9 mouse cellular contexts compared by ENCODE assay signal in genomic region chr2:128128532-128128931, GRCm38 (mm10). TPM values are rescaled to one million over a fixed set of nuclear protein-coding genes. Genes with fewer than 3 reads are reported as not detected.
DNase-seq lines count a peak whose midpoint lies in the region; ATAC-seq lines count a peak whose summit lies in the region.
"Had no signal": no experiment of that assay in that cellular context is flagged by ENCODE, and none has a peak within 500 bp of the region (broad histone marks: within the 10 kb centered on the region; RNA-seq: fewer than 3 reads in every experiment).

No protein-coding gene starts in this region.

- no peak for DNase-seq in kidney, postnatal 25 days
- DNase-seq in thymus, postnatal 14 days: no peak
- DNase-seq in testis, postnatal 14 days (ENCODE audit: low spot score): no peak
- DNase-seq in layer of hippocampus, adult 9-11 months: no peak

- peaks cover 6% of the 10 kb centered on the region; the same call in 1 of the 2 replicates for H3K27me3 ChIP-seq in kidney, embryonic 14.5 days (ENCODE audit: control insufficient read depth, insufficient read depth, low read length)
- peaks cover 17% of the 10 kb centered on the region for H3K27me3 ChIP-seq in embryonic facial prominence, embryonic 12.5 days
- peaks cover 15% of the 10 kb centered on the region for H3K27me3 ChIP-seq in hindbrain, embryonic 15.5 days
- H3K27me3 ChIP-seq in midbrain, embryonic 13.5 days: peaks cover 16% of the 10 kb centered on the region
- H3K27me3 ChIP-seq: Patski had no signal

- peak overlapping the region; percentile 96 for H3K4me2 ChIP-seq in kidney, embryonic 14.5 days (replicated peaks; ENCODE audit: low read depth, low read length)
- H3K4me2 ChIP-seq in embryonic facial prominence, embryonic 12.5 days (replicated peaks): peak overlapping the region; percentile 97
- peak overlapping the region; percentile 99 for H3K4me2 ChIP-seq in hindbrain, embryonic 15.5 days
- peak overlapping the region; percentile 99 for H3K4me2 ChIP-seq in midbrain, embryonic 13.5 days (replicated peaks)

- no peaks in the 10 kb centered on the region for H3K9me3 ChIP-seq in kidney, embryonic 14.5 days (ENCODE audit: control insufficient read depth, low read length)
- no peaks in the 10 kb centered on the region for H3K9me3 ChIP-seq in embryonic facial prominence, embryonic 12.5 days
- H3K9me3 ChIP-seq in hindbrain, embryonic 15.5 days: no peaks in the 10 kb centered on the region
- no peaks in the 10 kb centered on the region for H3K9me3 ChIP-seq in midbrain, embryonic 13.5 days

- H3K4me3 ChIP-seq in kidney, embryonic 14.5 days (ENCODE audit: low read length): peak overlapping the region; percentile 83
- H3K4me3 ChIP-seq in embryonic facial prominence, embryonic 12.5 days: peak overlapping the region; percentile 79
- H3K4me3 ChIP-seq in hindbrain, embryonic 15.5 days: peak overlapping the region; percentile 83
- H3K4me3 ChIP-seq in midbrain, embryonic 13.5 days (replicated peaks): peak overlapping the region; percentile 59

- peak overlapping the region; percentile 89 for H3K9ac ChIP-seq in kidney, embryonic 14.5 days (ENCODE audit: low read depth, low read length)
- peak overlapping the region; percentile 78 for H3K9ac ChIP-seq in embryonic facial prominence, embryonic 12.5 days
- H3K9ac ChIP-seq in hindbrain, embryonic 15.5 days: no peak overlapping the region
- peak overlapping the region; percentile 71 for H3K9ac ChIP-seq in midbrain, embryonic 13.5 days (replicated peaks)

- H3K36me3 ChIP-seq in kidney, embryonic 14.5 days (ENCODE audit: control insufficient read depth, insufficient read depth, low read length): peaks cover 36% of the 10 kb centered on the region
- peaks cover 25% of the 10 kb centered on the region for H3K36me3 ChIP-seq in embryonic facial prominence, embryonic 12.5 days
- H3K36me3 ChIP-seq in hindbrain, embryonic 15.5 days: peaks cover 4% of the 10 kb centered on the region; the same call in 1 of the 2 replicates
- peaks cover 13% of the 10 kb centered on the region for H3K36me3 ChIP-seq in midbrain, embryonic 13.5 days

- no peak for ATAC-seq in kidney, embryonic 14.5 days (ENCODE audit: low FRiP score, low TSS enrichment)
- ATAC-seq in embryonic facial prominence, embryonic 12.5 days (ENCODE audit: insufficient number of reproducible peaks, insufficient read depth, low FRiP score, low TSS enrichment): no peak
- ATAC-seq in hindbrain, embryonic 15.5 days (ENCODE audit: low FRiP score, low read depth): no peak
- no peak for ATAC-seq in midbrain, embryonic 13.5 days

- H3K4me1 ChIP-seq in kidney, embryonic 14.5 days (ENCODE audit: control insufficient read depth, insufficient read depth, low read length): peaks cover 28% of the 10 kb centered on the region
- H3K4me1 ChIP-seq in embryonic facial prominence, embryonic 12.5 days: peaks cover 33% of the 10 kb centered on the region
- H3K4me1 ChIP-seq in hindbrain, embryonic 15.5 days (replicated peaks): peaks cover 40% of the 10 kb centered on the region
- H3K4me1 ChIP-seq in midbrain, embryonic 13.5 days (replicated peaks): peaks cover 52% of the 10 kb centered on the region

- WGBS in kidney, embryonic 14.5 days: 13% methylated on average over 10 of the region's 10 CpGs
- 14% methylated on average over 10 of the region's 10 CpGs for WGBS in embryonic facial prominence, embryonic 12.5 days
- 22% methylated on average over 10 of the region's 10 CpGs for WGBS in hindbrain, embryonic 15.5 days
- 20% methylated on average over 10 of the region's 10 CpGs for WGBS in midbrain, embryonic 13.5 days

- H3K27ac ChIP-seq in kidney, embryonic 14.5 days (ENCODE audit: low read depth, low read length): peak overlapping the region; percentile 92
- no peak overlapping the region for H3K27ac ChIP-seq in embryonic facial prominence, embryonic 12.5 days
- H3K27ac ChIP-seq in hindbrain, embryonic 15.5 days (replicated peaks): no peak overlapping the region
- H3K27ac ChIP-seq in midbrain, embryonic 13.5 days: no peak overlapping the region

RNA-seq across cellular contexts. Expression of gene Bcl2l11, which starts 2.7 kb away (rescaled TPM):
- 20.0 and 31.6 TPM in 2 replicates for polyA plus RNA-seq in kidney, embryonic 14.5 days (2014; fragmentation: Nextera tagmentation; extraction: Ambion mirVana)
- polyA plus RNA-seq in embryonic facial prominence, embryonic 12.5 days (2016; fragmentation: Nextera tagmentation; extraction: Ambion mirVana): 30.3 and 33.7 TPM in 2 replicates
- 12.7 and 13.4 TPM in 2 replicates for polyA plus RNA-seq in hindbrain, embryonic 15.5 days (2015; fragmentation: Nextera tagmentation; extraction: Ambion mirVana)
- polyA plus RNA-seq in midbrain, embryonic 13.5 days (2015; fragmentation: Nextera tagmentation; extraction: Ambion mirVana): 10.6 and 13.3 TPM in 2 replicates
